Mouse (Mus musculus): ENCODE measurements at regions not wholly inside any gene's neighbourhood (a gene's known extent, or its start where the extent isn't known, plus 50 kb on each side); places are given as distances from the start of the nearest gene placed in this dataset.
"Not testable (repeated sequence)": the region's sequence is repeated elsewhere in the genome, so short reads cannot be mapped to it uniquely, and the experiment has no call there.

DNA sequence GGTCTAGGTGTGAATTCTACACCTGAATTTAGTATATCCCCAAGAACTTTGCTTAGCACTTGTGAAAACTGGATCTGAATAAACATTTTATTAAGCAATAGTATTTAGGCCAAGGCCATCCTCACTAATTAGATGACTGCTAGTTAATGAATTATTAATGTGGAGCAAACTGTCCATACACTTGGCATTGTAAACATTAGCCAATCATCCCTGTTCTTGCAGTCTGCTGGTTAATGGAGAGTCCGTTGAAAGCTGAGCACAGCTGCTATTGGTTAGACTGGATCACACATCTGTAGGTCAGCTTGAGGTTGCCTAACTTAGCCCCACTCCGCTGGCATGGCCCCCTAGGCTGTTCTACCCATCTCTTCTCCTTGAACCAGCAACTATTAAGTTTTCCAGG lies 826.2 kb upstream of the 4930452B06Rik start:
- no peak for DNase-seq (ENCODE audit: low spot score)

DNA sequence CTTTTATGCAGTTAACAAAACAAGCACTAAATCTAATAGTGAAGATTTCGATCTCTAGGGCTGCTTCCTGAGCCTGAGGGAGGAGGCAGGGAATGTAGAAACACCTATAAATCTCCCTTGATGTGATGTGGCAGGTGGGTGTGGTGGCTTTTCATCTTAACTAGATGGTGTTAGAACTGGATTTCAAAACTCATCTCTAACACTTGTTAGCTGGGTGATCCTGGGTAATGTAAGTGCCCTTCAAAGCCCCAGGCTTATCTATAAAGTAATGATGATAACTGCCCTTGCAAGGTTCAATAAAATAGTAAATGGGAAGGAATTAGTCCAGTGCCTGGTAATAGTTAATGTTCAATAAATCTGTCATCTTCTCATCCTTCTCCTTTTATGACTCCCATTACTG lies 822.5 kb upstream of the 4930452B06Rik start:
- no peak for DNase-seq (ENCODE audit: low spot score)

DNA sequence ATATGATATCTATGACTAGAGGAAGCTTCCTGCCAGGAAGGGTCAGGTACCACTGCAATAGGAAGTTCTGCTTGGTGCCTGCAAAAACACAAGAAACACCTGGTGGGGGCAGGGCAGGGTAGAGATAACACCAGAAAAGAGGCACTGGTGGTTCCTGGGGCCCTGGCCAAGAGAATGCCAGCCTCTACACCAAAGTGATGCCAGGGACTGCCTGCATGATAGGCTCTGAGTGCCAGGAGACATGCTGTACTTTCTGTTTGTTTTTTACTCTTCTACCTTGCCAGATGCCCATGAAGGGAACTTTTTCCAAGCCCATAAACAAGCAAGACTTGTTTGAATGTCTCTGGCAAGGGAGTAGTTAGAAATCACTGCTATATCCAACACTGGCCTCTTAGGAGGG lies 812.9 kb upstream of the 4930452B06Rik start:
- no peak for DNase-seq (ENCODE audit: low spot score)

DNA sequence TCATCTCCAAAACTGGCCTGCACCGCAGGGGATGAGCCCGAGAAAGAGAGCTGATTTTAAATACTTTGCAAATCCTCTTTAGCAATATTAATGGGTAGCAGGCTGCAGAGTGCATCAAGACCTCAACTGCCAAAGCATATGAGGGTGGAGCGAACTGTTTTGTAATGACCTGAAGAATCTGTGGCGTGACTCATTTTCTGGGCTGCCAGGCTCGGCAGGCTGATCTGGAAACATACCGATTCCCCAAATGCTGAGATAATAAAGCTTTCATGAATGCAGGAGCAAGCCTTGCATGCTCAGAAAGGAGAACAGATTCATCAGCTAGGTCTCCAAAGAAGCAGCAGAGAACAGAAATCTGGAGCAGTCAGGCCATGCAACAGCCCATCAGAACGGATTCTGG lies 809.1 kb upstream of the 4930452B06Rik start:
- no peak for DNase-seq (ENCODE audit: low spot score)

DNA sequence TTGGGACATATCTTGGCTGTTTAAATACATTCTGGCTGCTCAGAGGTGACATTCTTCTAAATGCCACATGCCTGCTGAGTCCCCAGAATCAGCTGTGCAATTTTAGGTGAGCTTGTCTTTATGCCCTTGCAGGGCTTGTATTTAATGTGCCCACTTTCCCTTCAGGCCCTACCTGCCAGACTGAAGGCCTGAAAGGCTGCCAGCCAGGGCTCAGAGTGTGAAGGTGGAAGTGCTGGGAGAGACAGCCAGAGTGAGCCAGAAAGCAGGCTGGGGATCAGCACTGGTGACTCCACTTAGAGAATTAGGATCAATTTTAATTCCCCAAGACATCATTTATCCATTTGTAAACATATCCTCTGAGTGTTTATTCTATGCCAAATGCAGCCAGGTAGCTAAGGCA lies 803.6 kb upstream of the 4930452B06Rik start:
- DNase-seq (ENCODE audit: low spot score) = no peak

DNA sequence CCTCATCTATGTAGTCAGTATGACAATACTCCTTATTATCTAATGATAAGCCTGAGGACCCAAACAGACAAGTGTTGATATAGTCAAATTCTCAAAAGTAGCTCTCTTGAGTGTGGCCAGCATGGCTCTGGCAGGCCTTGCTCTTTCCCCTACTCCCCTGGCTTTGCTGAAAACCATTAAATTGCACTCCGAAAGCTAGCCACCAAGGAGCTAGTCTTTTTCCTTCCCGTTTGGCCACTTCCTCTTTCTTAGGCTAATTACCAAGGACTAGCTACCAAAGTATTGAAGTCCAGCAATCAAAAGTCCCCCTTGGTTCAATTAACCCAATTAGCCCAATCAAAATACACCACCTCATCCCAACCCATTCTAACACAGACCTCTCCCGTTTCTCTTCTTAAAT lies 802.6 kb upstream of the 4930452B06Rik start:
- DNase-seq (ENCODE audit: low spot score) = no peak

DNA sequence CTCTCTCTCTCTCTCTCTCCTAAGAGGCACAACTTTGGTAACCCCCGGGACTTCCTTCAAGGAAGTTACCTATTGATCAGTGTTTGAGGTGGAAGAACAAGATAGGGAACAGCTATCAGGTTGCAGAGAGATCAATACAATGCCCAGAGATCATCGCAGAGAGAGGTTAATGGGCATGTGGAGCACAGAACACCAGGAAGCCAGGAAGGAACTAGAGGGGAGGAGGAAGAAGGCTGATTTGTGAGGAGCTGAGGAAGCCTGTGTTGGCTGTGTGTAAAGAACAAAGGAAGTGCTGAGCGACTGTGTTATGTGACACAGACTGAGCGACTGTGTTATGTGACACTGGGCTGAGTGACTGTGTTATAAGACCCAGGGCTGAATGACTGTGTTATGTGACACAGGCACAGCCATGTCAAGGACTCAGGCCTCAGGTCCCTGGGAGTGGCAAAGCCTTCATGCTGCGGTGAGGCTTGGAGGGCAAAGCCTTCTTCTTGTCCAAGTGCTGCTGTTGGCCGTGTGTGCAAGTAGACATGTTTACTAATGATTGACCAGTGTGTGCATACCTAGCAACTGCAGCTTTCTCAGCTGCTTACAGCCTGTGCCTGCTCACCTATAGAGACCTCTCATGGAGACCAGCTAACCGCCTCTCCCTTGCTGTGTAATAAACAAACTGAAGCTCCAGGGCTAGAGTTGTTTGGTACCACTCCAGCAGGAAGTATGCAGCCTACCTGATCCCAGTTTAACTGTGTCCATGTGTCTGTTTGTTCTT lies 801.8 kb upstream of the 4930452B06Rik start:
- peak; percentile 66 for DNase-seq (ENCODE audit: low spot score)

DNA sequence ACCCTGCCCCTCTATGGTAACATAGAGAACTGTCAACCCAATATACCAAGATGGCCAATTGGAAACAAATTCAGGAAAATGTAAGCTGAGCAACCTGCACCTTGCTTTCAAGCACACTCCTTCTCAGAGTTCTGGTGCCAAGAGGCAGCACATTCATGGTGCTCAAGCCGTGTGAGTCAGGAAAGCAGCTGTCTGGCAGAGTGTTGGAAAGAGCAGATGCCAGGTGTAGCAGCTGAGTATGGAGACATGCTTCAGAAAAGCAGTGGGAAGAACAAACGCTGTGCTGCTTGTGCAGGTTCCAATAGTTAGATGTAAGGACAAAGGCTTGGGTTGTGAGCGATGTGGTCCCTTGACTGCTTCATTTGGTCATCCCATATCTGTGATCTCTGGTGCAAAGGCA lies 794.0 kb upstream of the 4930452B06Rik start:
- DNase-seq (ENCODE audit: low spot score) = no peak

DNA sequence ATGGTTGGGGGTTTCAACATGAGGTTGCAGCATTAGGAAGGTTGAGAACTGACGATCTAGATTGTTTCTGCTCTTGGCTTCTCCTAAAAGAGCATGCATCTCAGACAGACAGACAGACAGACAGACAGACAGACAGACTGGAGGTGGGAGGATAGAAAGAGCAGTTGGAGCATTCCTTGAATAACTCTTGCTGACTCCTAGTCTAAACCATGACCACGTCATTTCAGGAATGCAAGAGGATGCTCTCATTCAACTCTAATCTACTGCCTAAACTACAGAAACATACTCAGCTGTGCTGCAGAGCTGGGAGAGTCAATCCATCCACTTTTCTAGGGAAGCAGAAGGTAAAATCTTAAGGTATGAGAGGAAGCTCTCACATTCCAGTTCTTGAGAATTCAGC lies 792.8 kb upstream of the 4930452B06Rik start:
- peak; percentile 33 for DNase-seq (ENCODE audit: low spot score)

DNA sequence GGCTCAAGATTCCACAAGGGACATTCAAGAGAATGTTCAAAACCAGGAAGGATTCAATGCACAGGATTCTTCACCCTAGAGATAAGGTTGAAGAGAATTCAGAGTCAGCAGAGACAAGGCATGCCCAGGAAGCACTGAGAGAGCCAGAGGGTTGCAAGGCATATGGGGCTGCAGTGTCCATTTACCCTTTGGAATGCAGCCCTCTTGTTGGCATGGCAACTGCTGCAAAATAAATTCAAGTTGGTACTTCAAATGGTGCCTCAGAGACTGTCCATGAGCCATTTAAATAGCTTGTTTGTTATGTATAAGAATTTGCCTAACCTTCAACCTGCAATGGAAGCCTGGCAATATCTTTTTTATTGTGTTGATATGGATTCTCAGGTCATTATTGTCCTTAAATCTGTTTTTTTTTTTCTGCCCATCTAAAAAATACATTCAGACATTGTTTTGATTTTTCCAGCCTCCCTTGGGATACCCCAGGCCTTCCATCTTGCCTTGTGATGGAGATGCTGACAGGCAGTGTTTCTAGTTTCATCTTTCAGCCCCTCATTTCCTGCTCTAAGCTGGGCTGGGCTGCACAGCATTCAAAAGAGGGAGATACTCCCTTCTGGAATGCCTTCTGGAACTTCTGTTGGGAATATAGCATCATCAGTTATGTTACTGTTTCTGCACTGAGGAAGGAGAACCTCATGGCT lies 791.9 kb upstream of the 4930452B06Rik start:
- DNase-seq (ENCODE audit: low spot score) = peak; percentile 14

DNA sequence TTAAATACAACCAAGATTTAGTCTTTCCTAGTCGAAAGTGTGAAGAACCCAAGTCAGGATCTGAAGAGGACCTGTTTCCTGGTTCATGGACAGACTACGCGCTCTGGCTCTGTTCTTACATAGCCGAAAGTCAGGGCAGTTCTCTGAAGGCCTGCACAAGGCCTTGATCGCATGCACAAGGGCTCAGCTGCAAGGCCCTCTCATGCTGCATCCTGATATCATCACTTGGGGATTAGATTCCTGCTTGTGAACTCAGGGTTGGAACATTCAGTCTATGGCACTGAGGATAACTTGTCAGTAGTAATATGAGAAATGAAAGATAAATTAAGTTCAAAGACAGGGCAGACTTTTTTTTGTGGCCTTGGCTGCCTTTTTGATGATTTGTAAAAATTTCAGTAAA lies 789.9 kb upstream of the 4930452B06Rik start:
- DNase-seq (ENCODE audit: low spot score) = no peak

DNA sequence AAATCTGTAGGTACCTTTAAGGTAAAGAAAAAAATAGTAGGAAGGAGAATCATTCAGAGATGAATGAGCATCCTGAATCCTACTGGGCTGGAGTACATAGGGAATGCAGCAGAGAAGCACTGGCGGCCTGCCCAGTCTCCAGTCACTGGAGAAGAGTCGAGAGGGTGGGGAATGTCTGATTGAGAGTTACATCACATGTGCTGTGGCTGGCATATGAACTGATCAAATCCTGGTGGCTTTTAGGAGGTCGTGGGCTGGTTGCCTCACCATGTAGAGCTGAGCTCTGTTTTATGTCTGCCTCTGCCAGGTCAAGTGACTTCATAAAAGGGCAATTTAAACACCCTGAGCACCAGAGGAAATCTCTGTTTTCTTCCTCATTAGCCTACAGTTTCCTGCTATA lies 783.9 kb upstream of the 4930452B06Rik start:
- no peak for DNase-seq (ENCODE audit: low spot score)

DNA sequence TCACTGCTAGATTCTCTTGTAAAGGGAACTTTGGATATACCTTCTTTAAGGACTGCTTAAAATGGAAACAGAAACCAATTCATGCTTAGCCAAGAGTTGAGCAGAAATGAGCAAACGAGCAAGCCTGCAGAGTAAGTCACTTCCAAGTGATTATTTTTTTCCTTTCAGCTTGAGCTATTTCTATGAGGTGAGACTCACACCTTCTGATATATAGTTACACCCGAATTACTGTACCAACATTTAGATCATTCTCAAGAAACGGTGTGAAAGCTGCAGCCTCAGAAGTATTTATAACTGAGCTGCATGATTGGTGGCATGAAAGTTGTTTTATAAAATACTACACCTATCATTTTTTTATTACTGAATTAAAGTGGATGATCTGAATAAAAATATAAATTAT lies 771.9 kb upstream of the 4930452B06Rik start:
- DNase-seq (ENCODE audit: low spot score) = no peak

DNA sequence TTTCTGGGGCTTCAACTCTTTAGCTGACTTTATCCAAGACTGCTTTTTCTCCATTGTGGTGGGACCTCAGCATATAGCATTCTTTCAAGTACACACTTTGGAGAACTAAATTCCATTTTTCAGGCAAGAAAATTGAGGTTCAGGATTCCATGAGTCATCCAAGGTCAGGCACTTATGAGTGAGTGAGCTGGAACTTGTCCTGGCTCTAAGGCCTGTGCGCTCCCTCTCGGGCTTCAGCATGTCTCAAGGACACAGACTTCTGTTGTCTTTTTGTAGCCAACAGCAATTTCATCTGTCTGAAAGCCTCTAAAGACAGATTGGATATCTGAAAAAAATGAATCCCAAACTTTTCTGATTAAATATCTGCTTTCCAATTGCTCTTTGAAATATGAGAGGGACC lies 769.1 kb upstream of the 4930452B06Rik start:
- no peak for DNase-seq (ENCODE audit: low spot score)

DNA sequence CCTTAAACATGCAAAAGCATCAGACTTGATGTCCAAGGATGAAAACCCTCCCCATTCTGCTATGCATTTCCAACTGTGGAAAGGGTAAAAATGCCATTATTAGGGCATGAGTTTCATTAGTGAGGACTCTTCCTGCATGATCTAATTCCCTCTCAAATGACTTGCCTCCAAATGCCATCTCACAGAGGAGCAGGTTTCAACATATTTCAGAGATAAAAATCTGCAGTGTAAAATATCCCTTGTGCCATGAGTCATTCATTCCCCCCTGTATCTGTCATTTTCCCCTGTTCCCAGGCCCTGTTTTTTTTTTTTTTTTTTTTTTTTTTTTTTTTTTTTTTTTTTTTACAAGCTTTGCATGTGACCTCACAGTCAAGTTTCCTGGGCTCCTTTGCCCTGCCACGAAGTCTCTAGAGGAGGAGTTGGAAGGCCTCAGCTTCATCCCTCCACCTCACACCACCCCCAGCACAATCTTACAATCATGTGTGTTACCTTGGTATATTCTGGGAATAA lies 767.1 kb upstream of the 4930452B06Rik start:
- DNase-seq (ENCODE audit: low spot score) = no peak

DNA sequence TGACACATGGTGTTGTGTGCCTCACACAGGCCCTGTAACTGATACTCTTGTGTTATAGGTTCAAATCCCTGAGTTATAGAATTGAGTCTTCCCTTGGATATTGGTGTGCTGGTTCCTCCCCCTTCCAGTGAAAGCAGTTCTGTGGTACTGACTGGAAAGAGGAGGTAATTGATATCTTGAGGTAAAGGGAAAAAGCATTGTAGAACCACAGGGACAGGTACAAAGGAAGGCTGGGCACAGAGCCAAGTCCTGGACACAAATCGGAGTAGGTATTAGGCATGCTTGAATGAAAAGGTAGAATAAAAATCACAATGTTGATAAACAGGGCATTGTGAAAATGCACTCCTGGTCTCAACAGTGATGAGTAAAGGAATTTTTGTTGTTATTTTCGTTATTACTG lies 765.8 kb upstream of the 4930452B06Rik start:
- DNase-seq (ENCODE audit: low spot score) = no peak

DNA sequence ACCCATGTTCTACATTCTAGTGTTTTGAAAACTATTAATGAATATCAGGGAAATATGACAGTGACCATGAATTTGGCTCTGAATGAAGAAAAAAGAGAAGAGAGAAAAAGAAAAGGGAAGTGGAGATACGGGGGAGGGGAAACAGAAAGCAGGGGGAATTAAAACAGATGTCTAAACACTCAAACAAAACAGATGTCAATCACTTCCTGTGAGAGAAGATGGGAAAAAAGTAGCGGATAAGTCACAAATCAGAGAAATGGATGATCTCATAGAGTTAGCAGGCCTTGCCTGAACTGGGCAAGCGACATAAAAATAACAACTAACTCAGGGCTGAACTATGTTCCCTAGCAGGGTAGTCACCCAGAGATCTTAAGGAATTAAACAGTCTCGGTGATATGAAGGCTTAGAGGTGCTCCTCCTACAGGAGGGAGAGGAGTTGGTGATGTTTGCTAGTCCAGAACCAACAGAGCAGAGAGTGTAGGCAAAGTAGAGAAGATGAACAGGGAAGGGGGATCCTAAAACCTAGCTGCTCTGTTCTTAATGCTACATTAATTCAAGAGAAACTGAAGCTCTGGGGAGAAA lies 745.9 kb upstream of the 4930452B06Rik start:
- no peak for DNase-seq (ENCODE audit: low spot score)

DNA sequence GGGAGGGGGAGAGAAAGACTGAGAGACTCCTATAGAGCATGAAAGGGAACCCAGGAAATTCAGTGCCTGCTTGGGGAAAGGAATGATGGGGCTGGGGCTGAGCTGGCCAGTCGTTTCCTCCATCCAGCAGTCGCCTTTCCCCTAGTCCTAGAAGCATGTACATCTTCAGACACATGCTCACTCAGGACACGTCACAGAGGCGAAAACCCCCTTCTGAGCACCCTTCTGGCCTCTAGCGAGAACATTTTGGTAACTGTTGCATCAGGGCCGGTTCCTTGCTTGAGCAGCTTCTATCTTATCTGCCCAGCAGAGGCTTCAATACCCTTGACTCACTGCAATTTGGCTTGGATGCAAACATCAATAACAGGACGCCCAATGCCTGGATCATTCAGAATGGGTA lies 737.6 kb upstream of the 4930452B06Rik start:
- DNase-seq (ENCODE audit: low spot score) = no peak

DNA sequence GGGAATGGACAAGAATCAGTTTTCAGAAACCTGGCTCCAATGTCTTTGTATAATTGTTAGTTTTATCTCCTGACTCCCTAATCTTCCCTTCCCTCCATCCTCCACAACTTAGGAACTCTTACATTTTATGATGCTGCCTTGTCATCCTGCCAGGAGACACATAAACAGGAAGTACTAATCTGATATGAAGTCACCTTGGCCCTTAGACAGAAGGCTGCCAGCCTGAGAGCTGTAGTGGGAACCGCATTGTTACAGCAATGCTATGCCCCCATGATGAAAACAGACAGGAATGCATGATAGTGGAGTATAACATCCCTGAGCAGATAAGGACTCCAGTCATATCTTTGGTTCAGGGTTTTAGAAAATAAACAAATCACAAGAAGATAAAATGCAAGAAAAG lies 734.8 kb upstream of the 4930452B06Rik start:
- no peak for DNase-seq (ENCODE audit: low spot score)

DNA sequence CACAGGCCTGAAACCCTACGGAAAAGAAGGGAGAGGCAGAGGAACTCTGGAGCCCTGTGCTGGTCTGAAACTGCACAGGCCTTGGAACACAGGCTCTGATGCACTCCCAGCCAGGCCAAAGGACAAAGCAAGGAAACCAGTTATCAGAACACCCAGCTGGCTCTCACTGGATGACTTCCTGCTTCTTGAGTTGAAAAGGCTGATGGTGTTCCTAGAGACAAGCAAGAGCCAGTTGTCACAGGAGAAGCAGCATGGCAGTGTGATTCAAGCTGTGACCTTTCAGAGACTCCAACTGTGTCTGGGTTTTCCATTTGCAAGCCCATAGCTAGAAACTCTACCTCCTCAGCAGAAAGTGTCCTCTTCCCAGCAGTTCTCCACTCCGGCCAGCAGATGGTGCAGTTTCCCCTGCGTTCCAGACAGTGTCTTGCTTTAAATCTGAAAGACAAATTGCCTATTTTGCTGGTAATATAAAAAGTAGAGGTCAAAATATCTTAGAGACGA lies 727.3 kb upstream of the 4930452B06Rik start:
- peak; percentile 54 for DNase-seq (ENCODE audit: low spot score)

DNA sequence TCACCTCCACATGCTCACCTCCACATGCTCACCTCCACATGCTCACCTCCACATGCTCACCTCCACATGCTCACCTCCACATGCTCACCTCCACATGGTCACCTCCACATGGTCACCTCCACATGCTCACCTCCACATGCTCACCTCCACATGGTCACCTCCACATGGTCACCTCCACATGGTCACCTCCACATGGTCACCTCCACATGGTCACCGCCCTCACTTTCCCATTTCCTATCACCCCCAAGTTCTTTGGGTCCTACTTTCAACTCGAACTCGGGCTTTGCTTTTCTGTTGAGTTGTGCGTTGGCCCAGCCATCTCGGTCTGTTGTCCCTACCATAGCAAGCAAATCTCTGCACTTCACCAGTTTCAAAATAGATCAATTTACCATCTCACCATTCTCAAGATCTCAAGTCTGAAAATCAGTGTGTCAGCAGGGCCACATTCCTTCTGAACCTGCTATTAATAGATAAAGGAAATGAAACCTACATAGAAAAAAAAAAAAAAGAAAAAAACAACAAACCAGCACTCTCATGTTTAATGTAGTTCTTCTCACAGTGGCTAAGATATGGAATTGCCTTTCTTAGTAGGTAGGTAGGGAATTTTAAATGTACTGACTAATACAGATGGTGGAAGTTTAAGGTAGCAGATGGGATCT lies 724.0 kb upstream of the 4930452B06Rik start:
- not testable (repeated sequence) for DNase-seq (ENCODE audit: low spot score)

DNA sequence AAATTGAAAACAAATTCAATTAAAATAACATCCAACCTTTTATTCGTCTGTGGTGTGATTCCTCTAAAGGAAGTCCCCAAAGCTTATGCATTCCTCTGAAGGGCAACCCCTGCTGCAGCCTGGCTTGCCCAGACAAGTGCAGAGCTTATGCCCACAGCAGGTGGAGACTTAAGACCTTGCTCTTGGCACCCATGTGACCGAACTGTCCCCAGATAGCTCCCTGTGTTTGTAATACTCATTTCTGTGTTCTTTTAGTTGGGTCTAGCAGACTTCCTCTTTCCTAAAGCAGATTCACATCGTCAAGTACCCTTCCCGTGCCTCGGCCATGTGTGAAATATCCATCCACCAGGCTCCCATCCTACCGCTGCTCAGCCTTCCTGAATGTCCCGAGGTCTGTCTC lies 723.1 kb upstream of the 4930452B06Rik start:
- DNase-seq (ENCODE audit: low spot score) = no peak

Measured in yolk sac, embryonic 10.5 days (tissue).